Mouse (Mus musculus) bone marrow macrophage, adult 2 months (primary cell): ENCODE data around the gene Wbp2. TPM values are rescaled to one million over a fixed set of nuclear protein-coding genes. Genes with fewer than 3 reads are reported as not detected.

Source experiments
- H3K27ac ChIP-seq: 2 replicates; pipeline ENCODE4 v1.5.1; 2012; ENCODE audit warnings: low read depth, low read length; ENCODE audit not compliant: insufficient read depth
- H3K4me1 ChIP-seq: 2 replicates; pipeline ENCODE4 v1.6.1; 2012; ENCODE audit warnings: low read length; ENCODE audit not compliant: control insufficient read depth, insufficient read depth
- H3K4me3 ChIP-seq: 2 replicates; pipeline ENCODE4 v1.5.1; 2012; ENCODE audit warnings: mild to moderate bottlenecking, low read length, moderate library complexity; ENCODE audit not compliant: insufficient read depth
- CTCF ChIP-seq: IDR thresholded peaks from 2 replicates; pipeline ENCODE4 v1.5.1; 2012; ENCODE audit warnings: low read depth, mild to moderate bottlenecking, low read length, moderate library complexity
- POLR2A ChIP-seq: IDR thresholded peaks from 2 replicates; pipeline ENCODE4 v1.6.1; 2012; ENCODE audit warnings: mild to moderate bottlenecking, low read depth, low read length, borderline replicate concordance
- polyA plus RNA-seq: library from polyadenylated mRNA; stranded (reverse); fragments of >200 nt; gene quantifications from 2 replicates; pipeline ENCODE4 v1.2.4, GENCODE M21; 2012; ENCODE audit not compliant: missing spikeins, insufficient read depth, insufficient read length

The Wbp2 gene
- polyA plus RNA-seq: 134 and 155 TPM in 2 replicates

GRCm38 (mm10) chr11:116086258-116087193 lies at the start of gene Wbp2:
TSS of gene Wbp2 (minus strand) at chr11:116086995.
- Histone ChIP-seq H3K4me3 (peak within 1 kb of the TSS; percentile 69), H3K27ac (peak within 1 kb of the TSS; percentile 80), H3K4me1 (peaks cover 26% of the 10 kb centered on the region)
- no peak for TF ChIP-seq CTCF
- no peak for TF ChIP-seq POLR2A

- no peak overlapping the region for H3K4me3 ChIP-seq
- TF ChIP-seq CTCF (no peak), POLR2A (no peak)
- H3K27ac ChIP-seq: no peak overlapping the region
- H3K4me1 ChIP-seq: peaks cover 24% of the 10 kb centered on the region
Observed at GRCm38 (mm10) chr11:116134171-116134570, 47.4 kb upstream of the Wbp2 start.

- no peak for TF ChIP-seq POLR2A
- Histone ChIP-seq H3K27ac (no peak overlapping the region), H3K4me1 (peaks cover 25% of the 10 kb centered on the region), H3K4me3 (no peak overlapping the region)
Observed at GRCm38 (mm10) chr11:116133497-116133896, 46.7 kb upstream of the Wbp2 start.

DNA sequence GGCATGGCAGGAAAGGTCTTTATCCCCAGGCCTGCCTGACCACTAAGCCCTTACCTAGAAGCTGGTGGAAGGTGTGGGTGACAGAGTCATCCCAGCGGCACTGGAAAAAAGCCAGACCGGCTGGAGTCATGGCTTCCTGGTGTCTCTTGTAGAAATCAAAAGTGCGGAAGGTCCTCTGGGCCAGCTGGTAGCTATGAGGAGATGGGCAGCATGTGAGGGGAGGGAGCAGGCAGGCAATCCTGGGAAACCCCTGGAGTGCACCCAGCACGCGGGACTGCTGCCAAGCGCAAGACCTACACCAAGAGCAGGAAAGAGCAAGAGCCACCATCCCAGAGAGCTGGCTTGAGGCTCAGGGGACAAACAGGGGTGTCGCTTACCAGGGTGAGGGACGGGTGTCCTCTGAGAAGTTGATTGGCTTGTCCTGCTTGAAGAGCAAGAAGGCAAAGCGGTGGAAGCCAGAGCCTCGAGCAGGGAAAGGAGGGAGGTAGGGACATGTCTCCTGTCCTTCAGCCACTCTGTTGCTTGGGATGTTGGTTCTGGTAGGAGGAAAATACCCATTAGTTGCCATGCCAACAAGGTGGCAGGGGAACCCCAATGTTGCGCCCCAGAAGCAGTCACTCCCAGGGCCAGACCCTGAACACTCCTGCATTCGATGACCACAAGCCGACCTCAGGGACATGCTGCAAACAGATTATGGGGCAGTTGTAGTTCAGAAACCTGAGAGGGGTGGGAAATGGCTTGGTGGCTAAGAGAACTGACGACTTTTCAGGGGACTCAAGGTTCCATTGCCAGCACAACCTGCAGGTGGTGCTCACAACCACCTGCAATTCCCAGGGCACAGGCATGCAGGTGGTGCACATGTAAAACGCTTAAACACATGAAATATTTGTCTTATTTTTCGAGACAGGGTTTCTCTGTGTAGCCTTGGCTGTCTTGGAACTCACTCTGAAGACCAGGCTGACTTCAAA lies 45.9 kb upstream of the Wbp2 start:
- Histone ChIP-seq H3K4me1 (peaks cover 24% of the 10 kb centered on the region), H3K27ac (no peak overlapping the region), H3K4me3 (no peak overlapping the region)
- TF ChIP-seq POLR2A (no peak), CTCF (no peak)

- TF ChIP-seq CTCF (no peak), POLR2A (no peak)
- Histone ChIP-seq H3K4me3 (peak overlapping the region; percentile 65), H3K27ac (peak overlapping the region; percentile 89), H3K4me1 (peaks cover 23% of the 10 kb centered on the region)
Observed at GRCm38 (mm10) chr11:116131349-116132170, 44.8 kb upstream of the Wbp2 start.

GRCm38 (mm10) chr11:116130488-116131205 lies 43.9 kb upstream of the Wbp2 start, which contains the start of gene Trim65:
TSS of gene Trim65 (minus strand) at chr11:116131128.
- peaks cover 23% of the 10 kb centered on the region for H3K4me1 ChIP-seq
- peak within 1 kb of the TSS; percentile 65 for H3K4me3 ChIP-seq
- H3K27ac ChIP-seq: peak within 1 kb of the TSS; percentile 89
- TF ChIP-seq CTCF (peak; percentile 52; the same call in 1 of the 2 replicates), POLR2A (no peak)

GRCm38 (mm10) chr11:116129993-116130487 lies 43.2 kb upstream of the Wbp2 start:
- Histone ChIP-seq H3K27ac (peak overlapping the region; percentile 89), H3K4me3 (peak overlapping the region; percentile 65), H3K4me1 (peaks cover 23% of the 10 kb centered on the region)
- TF ChIP-seq POLR2A (no peak), CTCF (no peak)

DNA sequence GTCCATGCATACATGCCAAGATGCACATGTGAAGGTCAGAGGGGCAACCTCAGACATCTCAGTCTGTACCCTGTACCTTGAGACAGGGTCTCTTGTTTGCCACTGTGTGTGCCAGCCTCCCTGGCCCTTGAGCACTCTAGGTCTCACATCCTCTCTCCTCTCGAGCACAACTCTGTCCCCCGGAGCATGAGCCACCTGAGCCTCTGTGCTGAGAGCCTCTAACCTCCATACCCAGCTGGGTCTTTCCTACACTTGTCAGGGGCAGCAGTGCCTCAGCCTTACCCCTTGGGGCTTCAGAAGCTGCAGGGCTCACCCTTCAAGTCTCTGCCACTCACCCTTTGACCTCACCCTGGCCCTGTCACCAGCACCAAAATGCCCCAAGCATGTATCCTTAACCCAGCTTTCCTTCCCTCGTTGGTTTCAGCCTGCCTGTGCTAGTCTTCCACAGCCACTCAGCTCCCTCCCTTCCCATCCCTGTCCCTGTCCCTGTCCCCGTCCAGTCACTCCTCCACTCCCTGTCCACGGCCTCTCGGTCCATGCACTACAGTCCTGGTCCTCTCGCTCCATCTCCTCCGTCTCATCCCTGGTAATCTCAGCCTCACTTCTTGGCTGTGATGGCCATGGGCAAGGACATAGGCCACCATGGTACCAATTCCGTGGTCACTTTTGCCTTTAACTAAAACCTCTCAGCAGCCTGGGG lies 42.4 kb upstream of the Wbp2 start:
- H3K27ac ChIP-seq: peak overlapping the region; percentile 66
- H3K4me1 ChIP-seq: peaks cover 23% of the 10 kb centered on the region
- peak overlapping the region; percentile 65 for H3K4me3 ChIP-seq
- TF ChIP-seq CTCF (no peak), POLR2A (no peak)
